Mouse (Mus musculus) MEL (cell line): ENCODE measurements around the gene Lrrc71. TPM values are rescaled to one million over a fixed set of nuclear protein-coding genes. Genes with fewer than 3 reads are reported as not detected.

ENCODE experiments used
- DNase-seq: peaks from one replicate; pipeline ENCODE4 v3.0.0; 2011; ENCODE audit warnings: low read depth, low spot score
- H3K27ac ChIP-seq: 2 replicates; pipeline ENCODE4 v1.5.1; 2012; ENCODE audit warnings: low read depth, mild to moderate bottlenecking, control low read depth, low read length, moderate library complexity; ENCODE audit not compliant: control insufficient read depth
- H3K27me3 ChIP-seq, 2 experiments: fragments of 150-350 bp in 1 of 2; sonication (generic) in 1 of 2; 2 replicates each; pipeline ENCODE4 v1.6.1; 2012; ENCODE audit warnings: low read length in 2 of 2, mild to moderate bottlenecking in 2 of 2, improper control_type of control experiment in 1 of 2, moderate library complexity in 1 of 2; ENCODE audit not compliant: insufficient read depth in 2 of 2, control insufficient read depth in 1 of 2
- H3K36me3 ChIP-seq, 2 experiments: 2 replicates each; pipeline ENCODE4 v1.6.1; 2012 to 2014; ENCODE audit warnings: low read length in 2 of 2, improper control_type of control experiment in 1 of 2, inconsistent platforms in 1 of 2, mild to moderate bottlenecking in 1 of 2; ENCODE audit not compliant: insufficient read depth in 2 of 2, control insufficient read depth in 1 of 2
- H3K4me1 ChIP-seq, 2 experiments: fragments of 150-350 bp in 1 of 2; sonication (generic) in 1 of 2; 2 replicates each; pipeline ENCODE4 v1.6.1; 2012; ENCODE audit warnings: low read length in 2 of 2, improper control_type of control experiment in 1 of 2, mild to moderate bottlenecking in 1 of 2; ENCODE audit not compliant: insufficient read depth in 2 of 2, control insufficient read depth in 1 of 2
- H3K4me3 ChIP-seq, 2 experiments: fragments of 150-350 bp in 1 of 2; sonication (generic) in 1 of 2; 2 replicates each; pipeline ENCODE4 v1.5.1; 2012; ENCODE audit warnings: low read depth in 2 of 2, low read length in 2 of 2, mild to moderate bottlenecking in 2 of 2, moderate library complexity in 2 of 2, control low read depth in 1 of 2, improper control_type of control experiment in 1 of 2; ENCODE audit not compliant: control insufficient read depth in 1 of 2, insufficient read depth in 1 of 2
- H3K79me2 ChIP-seq: 2 replicates; pipeline ENCODE4 v1.6.1; 2012; ENCODE audit warnings: mild to moderate bottlenecking, low read length, moderate library complexity; ENCODE audit not compliant: control insufficient read depth, poor library complexity, insufficient read depth
- H3K9ac ChIP-seq: 2 replicates; pipeline ENCODE4 v1.6.1; 2012; ENCODE audit warnings: low read depth, mild to moderate bottlenecking, control low read depth, low read length, moderate library complexity; ENCODE audit not compliant: control insufficient read depth, poor library complexity, severe bottlenecking
- H3K9me3 ChIP-seq: fragments of 150-350 bp; sonication (generic); replicated peaks from 2 replicates; pipeline ENCODE4 v1.6.1; 2012; ENCODE audit warnings: mild to moderate bottlenecking, low read length, improper control_type of control experiment, moderate library complexity; ENCODE audit not compliant: insufficient read depth
- BHLHE40 ChIP-seq: IDR thresholded peaks from 2 replicates; pipeline ENCODE4 v1.6.1; 2012; ENCODE audit warnings: low read depth, mild to moderate bottlenecking, inconsistent platforms, low read length, improper control_type of control experiment, borderline replicate concordance
- E2F4 ChIP-seq: IDR thresholded peaks from 2 replicates; pipeline ENCODE4 v1.6.1; 2011; ENCODE audit warnings: low read depth, low read length, improper control_type of control experiment, borderline replicate concordance
- ELF1 ChIP-seq: IDR thresholded peaks from 2 replicates; pipeline ENCODE4 v1.6.1; 2014; ENCODE audit warnings: low read depth, mild to moderate bottlenecking, inconsistent platforms, low read length, improper control_type of control experiment, moderate library complexity
- EP300 ChIP-seq, 2 experiments: IDR thresholded peaks; 2 replicates each; pipeline ENCODE4 v1.6.1; 2011; ENCODE audit warnings: improper control_type of control experiment in 2 of 2, low read length in 2 of 2, low read depth in 1 of 2, mild to moderate bottlenecking in 1 of 2
- ETS1 ChIP-seq: IDR thresholded peaks from 2 replicates; pipeline ENCODE4 v1.6.1; 2012; ENCODE audit warnings: low read depth, mild to moderate bottlenecking, inconsistent platforms, low read length, improper control_type of control experiment, moderate library complexity
- GABPA ChIP-seq: IDR thresholded peaks from 2 replicates; pipeline ENCODE4 v1.6.1; 2012; ENCODE audit warnings: low read depth, mild to moderate bottlenecking, inconsistent platforms, low read length, improper control_type of control experiment, moderate library complexity
- GATA1 ChIP-seq: IDR thresholded peaks from 2 replicates; pipeline ENCODE4 v1.6.1; 2011; ENCODE audit warnings: low read depth, low read length, improper control_type of control experiment
- HCFC1 ChIP-seq: IDR thresholded peaks from 2 replicates; pipeline ENCODE4 v1.6.1; 2012; ENCODE audit warnings: low read depth, mild to moderate bottlenecking, inconsistent platforms, low read length, improper control_type of control experiment, moderate library complexity
- KAT2A ChIP-seq: conservative IDR thresholded peaks from 2 replicates; pipeline ENCODE4 v1.6.1; 2012; ENCODE audit warnings: low read depth, low read length, improper control_type of control experiment, inconsistent platforms
- MAFK ChIP-seq: IDR thresholded peaks from 2 replicates; pipeline ENCODE4 v1.6.1; 2011; ENCODE audit warnings: low read depth, mild to moderate bottlenecking, low read length, improper control_type of control experiment, borderline replicate concordance
- MAZ ChIP-seq: IDR thresholded peaks from 2 replicates; pipeline ENCODE4 v1.6.1; 2012; ENCODE audit warnings: low read depth, mild to moderate bottlenecking, inconsistent platforms, low read length, improper control_type of control experiment
- MEF2A ChIP-seq: IDR thresholded peaks from 2 replicates; pipeline ENCODE4 v1.6.1; 2014; ENCODE audit warnings: low read depth, mild to moderate bottlenecking, inconsistent platforms, low read length, improper control_type of control experiment; ENCODE audit not compliant: poor library complexity, insufficient replicate concordance, severe bottlenecking; ENCODE audit errors: extremely low read depth
- MYC ChIP-seq: IDR thresholded peaks from 2 replicates; pipeline ENCODE4 v1.6.1; 2011; ENCODE audit warnings: low read depth, mild to moderate bottlenecking, low read length, improper control_type of control experiment, moderate library complexity
- NRF1 ChIP-seq: IDR thresholded peaks from 2 replicates; pipeline ENCODE4 v1.6.1; 2014; ENCODE audit warnings: low read depth, mild to moderate bottlenecking, inconsistent platforms, low read length, improper control_type of control experiment, moderate library complexity; ENCODE audit not compliant: poor library complexity, insufficient read depth, severe bottlenecking
- POLR2A ChIP-seq, 2 experiments: IDR thresholded peaks; 2 replicates each; pipeline ENCODE4 v1.6.1; 2011 to 2012; ENCODE audit warnings: low read length in 2 of 2, mild to moderate bottlenecking in 2 of 2, control low read depth in 1 of 2, improper control_type of control experiment in 1 of 2, low read depth in 1 of 2, moderate library complexity in 1 of 2; ENCODE audit not compliant: control insufficient read depth in 1 of 2, insufficient read depth in 1 of 2, poor library complexity in 1 of 2
- POLR2AphosphoS2 ChIP-seq: IDR thresholded peaks from 2 replicates; pipeline ENCODE4 v1.6.1; 2011; ENCODE audit warnings: low read length, improper control_type of control experiment
- RCOR1 ChIP-seq: IDR thresholded peaks from 2 replicates; pipeline ENCODE4 v1.6.1; 2012; ENCODE audit warnings: low read depth, mild to moderate bottlenecking, inconsistent platforms, low read length, improper control_type of control experiment
- SMC3 ChIP-seq: IDR thresholded peaks from 2 replicates; pipeline ENCODE4 v1.6.1; 2011; ENCODE audit warnings: low read depth, low read length, improper control_type of control experiment
- TAL1 ChIP-seq: IDR thresholded peaks from 2 replicates; pipeline ENCODE4 v1.6.1; 2012; ENCODE audit warnings: mild to moderate bottlenecking, inconsistent platforms, low read length, moderate library complexity, mixed read lengths
- USF1 ChIP-seq: IDR thresholded peaks from 2 replicates; pipeline ENCODE4 v1.6.1; 2014; ENCODE audit warnings: low read depth, mild to moderate bottlenecking, inconsistent platforms, low read length, improper control_type of control experiment, moderate library complexity
- ZC3H11A ChIP-seq: IDR thresholded peaks from 2 replicates; pipeline ENCODE4 v1.6.1; 2012; ENCODE audit warnings: low read depth, mild to moderate bottlenecking, inconsistent platforms, low read length, improper control_type of control experiment
- ZKSCAN1 ChIP-seq: IDR thresholded peaks from 2 replicates; pipeline ENCODE4 v1.6.1; 2012; ENCODE audit warnings: low read depth, mild to moderate bottlenecking, inconsistent platforms, low read length, improper control_type of control experiment, moderate library complexity
- ZMIZ1 ChIP-seq: IDR thresholded peaks from 2 replicates; pipeline ENCODE4 v1.6.1; 2012; ENCODE audit warnings: low read depth, mild to moderate bottlenecking, inconsistent platforms, low read length, improper control_type of control experiment, moderate library complexity
- ZNF384 ChIP-seq: IDR thresholded peaks from 2 replicates; pipeline ENCODE4 v1.6.1; 2012; ENCODE audit warnings: low read depth, mild to moderate bottlenecking, inconsistent platforms, low read length, improper control_type of control experiment
- polyA plus RNA-seq, 2 experiments: library from polyadenylated mRNA; stranded (reverse) in 1 of 2; unstranded in 1 of 2; fragments of >175 nt in 1 of 2; fragments of >200 nt in 1 of 2; gene quantifications; 2 replicates each; pipeline versions ENCODE4 v1.2.1 to v1.2.4; 2012; ENCODE audit warnings: low replicate concordance in 2 of 2, low read depth in 1 of 2; ENCODE audit not compliant: insufficient read length in 2 of 2, insufficient read depth in 1 of 2, missing spikeins in 1 of 2
- total RNA-seq: library from RNA; depleted of rRNA; stranded (reverse); fragments of 300-350 nt; gene quantifications from 2 replicates; pipeline ENCODE4 v1.2.3, GENCODE M21; 2012

Gene Lrrc71
- total and polyA plus RNA-seq, 3 experiments, result 0.04 TPM; not detected in 2

- Histone ChIP-seq H3K4me1 (peaks cover 0 to 6% of the 10 kb centered on the region in 2 experiments; a peak in 1 of 4 replicates), H3K27ac (no peak overlapping the region), H3K9me3 (no peaks in the 10 kb centered on the region), H3K9ac (no peak overlapping the region), H3K36me3 (peaks cover 0 to 2% of the 10 kb centered on the region in 2 experiments; a peak in 1 of 4 replicates), H3K79me2 (no peaks in the 10 kb centered on the region), H3K27me3 (peaks cover 11 to 13% of the 10 kb centered on the region in 2 experiments), H3K4me3 (no peak overlapping the region)
- DNase-seq, result no peak
- TF ChIP-seq EP300 (IDR thresholded peaks at IDR 0.05; ENCODE audit: low read depth in 1 of 2, low read length in 2 of 2), result 0 out of 4 replicates have a peak, but pooled peaks of 1 of the 2 experiments have one; percentile 13
- 0 out of 2 replicates have a peak, but pooled peaks have one; percentile 5 for TF ChIP-seq GATA1
- no peak for TF ChIP-seq E2F4
- TF ChIP-seq ZC3H11A, result no peak
- TF ChIP-seq TAL1, result no peak
These were observed 36.7 kb upstream of the Lrrc71 start for GRCm38 (mm10) chr3:87785156-87785555.

- H3K4me3 ChIP-seq, result no peak overlapping the region
- no peaks in the 10 kb centered on the region for H3K9me3 ChIP-seq
- DNase-seq, result no peak
- peaks cover 0 to 6% of the 10 kb centered on the region in 2 experiments; a peak in 1 of 4 replicates for H3K4me1 ChIP-seq
- H3K79me2 ChIP-seq, result no peaks in the 10 kb centered on the region
- H3K36me3 ChIP-seq, result peaks cover 0 to 2% of the 10 kb centered on the region in 2 experiments; a peak in 1 of 4 replicates
- TF ChIP-seq ZNF384 (no peak), MAFK (no peak), ELF1 (no peak), MEF2A (no peak), ZKSCAN1 (no peak), RCOR1 (no peak), ZMIZ1 (no peak), SMC3 (no peak)
- peaks cover 11 to 13% of the 10 kb centered on the region in 2 experiments for H3K27me3 ChIP-seq
- H3K9ac ChIP-seq, result no peak overlapping the region
- H3K27ac ChIP-seq, result no peak overlapping the region
These were observed 35.0 kb upstream of the Lrrc71 start for GRCm38 (mm10) chr3:87783282-87784023.

- H3K4me3 ChIP-seq, result no peak overlapping the region
These were observed 30.7 kb upstream of the Lrrc71 start for GRCm38 (mm10) chr3:87779086-87779485.

More at GRCm38 (mm10) chr3:87779086-87779485, 30.7 kb upstream of the Lrrc71 start:
- no peak for DNase-seq
- H3K27me3 ChIP-seq, result peaks cover 9 to 17% of the 10 kb centered on the region in 2 experiments
- no peaks in the 10 kb centered on the region for H3K4me1 ChIP-seq
- H3K36me3 ChIP-seq, result no peaks in the 10 kb centered on the region
- no peak overlapping the region for H3K27ac ChIP-seq
- no peaks in the 10 kb centered on the region for H3K9me3 ChIP-seq
- H3K9ac ChIP-seq, result no peak overlapping the region
- TF ChIP-seq HCFC1 (no peak), POLR2A (IDR thresholded peaks at IDR 0.05; ENCODE audit: control insufficient read depth in 1 of 2, insufficient read depth in 1 of 2, low read depth in 1 of 2, low read length in 2 of 2, poor library complexity in 1 of 2) (no peak), NRF1 (no peak), ZNF384 (no peak), GABPA (no peak), USF1 (no peak), BHLHE40 (no peak), ETS1 (no peak), ELF1 (no peak), POLR2AphosphoS2 (no peak), MYC (no peak), MAZ (no peak), TAL1 (no peak), KAT2A (no peak)
- H3K79me2 ChIP-seq, result no peaks in the 10 kb centered on the region
